8 mouse cellular contexts compared by ENCODE assay signal in the genomic region with DNA sequence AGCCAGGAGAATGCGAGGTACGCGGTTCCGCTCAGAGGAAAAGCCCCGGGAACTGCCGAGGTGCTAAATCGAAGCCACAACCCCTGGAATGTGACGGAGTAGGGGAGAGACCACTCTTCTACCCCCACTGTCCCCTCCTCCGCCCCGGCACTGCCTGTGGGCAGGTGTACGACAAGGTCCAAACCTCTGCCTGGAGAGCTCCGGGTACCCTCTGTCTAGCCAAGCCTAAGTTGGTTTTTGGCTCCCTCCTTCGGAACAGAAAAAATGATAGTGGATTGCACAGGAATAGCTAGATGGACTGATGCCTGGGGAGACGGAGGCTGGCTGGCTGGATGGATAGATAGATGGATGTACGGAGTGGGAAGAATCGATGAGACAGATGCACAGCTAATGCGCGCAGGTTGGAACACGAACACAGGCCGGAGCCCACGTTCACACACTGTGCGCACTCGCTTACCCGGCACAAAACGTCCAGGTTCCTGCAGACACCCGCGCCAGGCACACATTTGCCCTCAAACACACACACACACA. TPM values are rescaled to one million over a fixed set of nuclear protein-coding genes. Genes with fewer than 3 reads are reported as not detected.
A peak's percentile ranks its signal among the peaks of the same experiment; 100 is the strongest.
DNase-seq lines count a peak whose midpoint lies in the region; ATAC-seq and TF ChIP-seq lines count a peak whose summit lies in the region.

No protein-coding gene starts in this region.

- H3K9me3 ChIP-seq in forebrain, embryonic 15.5 days: no peaks in the 10 kb centered on the region
- no peaks in the 10 kb centered on the region for H3K9me3 ChIP-seq in hindbrain, embryonic 13.5 days
- H3K9me3 ChIP-seq in lung, embryonic 14.5 days (ENCODE audit: low read depth, low read length): no peaks in the 10 kb centered on the region

- peak overlapping the region; percentile 88 for H3K4me3 ChIP-seq in gastrocnemius, adult 2 months
- H3K4me3 ChIP-seq in forebrain, embryonic 15.5 days: peak overlapping the region; percentile 68
- H3K4me3 ChIP-seq in hindbrain, embryonic 13.5 days: peak overlapping the region; percentile 69
- H3K4me3 ChIP-seq in lung, embryonic 14.5 days (ENCODE audit: low read depth, low read length): peak overlapping the region; percentile 55
- no peak overlapping the region for H3K4me3 ChIP-seq in thymus, adult 2 months (ENCODE audit: control insufficient read depth, insufficient read depth, low read length)

- H3K27me3 ChIP-seq in forebrain, embryonic 15.5 days: no peaks in the 10 kb centered on the region
- H3K27me3 ChIP-seq in hindbrain, embryonic 13.5 days: no peaks in the 10 kb centered on the region
- H3K27me3 ChIP-seq in lung, embryonic 14.5 days (ENCODE audit: insufficient read depth, low read length): 0 out of 2 replicates have a peak, but pooled peaks cover 3% of the 10 kb centered on the region
- no peaks in the 10 kb centered on the region; the same call in 1 of the 2 replicates for H3K27me3 ChIP-seq in thymus, adult 2 months (ENCODE audit: control insufficient read depth, insufficient read depth, low read length)

- peak; percentile 24; the same call in 1 of the 2 replicates for TF ChIP-seq CTCF in gastrocnemius, adult 2 months (IDR thresholded peaks at IDR 0.05)
- TF ChIP-seq CTCF in lung, embryonic 14.5 days (IDR thresholded peaks at IDR 0.05; ENCODE audit: low read depth): peak; percentile 62
- no peak for TF ChIP-seq CTCF in thymus, adult 2 months (IDR thresholded peaks at IDR 0.05; ENCODE audit: borderline replicate concordance, control insufficient read depth, extremely low read depth, insufficient read depth, low read length, poor library complexity)

- WGBS in forebrain, embryonic 15.5 days: 0% methylated on average over 27 of the region's 27 CpGs
- under 1% methylated on average over 27 of the region's 27 CpGs for WGBS in hindbrain, embryonic 13.5 days
- under 1% methylated on average over 27 of the region's 27 CpGs for WGBS in lung, embryonic 14.5 days
- 7% methylated on average over 27 of the region's 27 CpGs for WGBS in thymus, adult 2 months

- peak; percentile 31 for DNase-seq in gastrocnemius, adult 2 months
- DNase-seq in gastrocnemius, postnatal 14 days: no peak
- peak; percentile 62 to 75 for DNase-seq in layer of hippocampus, postnatal 10 days (ENCODE audit: low spot score in 2 of 2)
- peak; percentile 78 for DNase-seq in lung, embryonic 14.5 days
- DNase-seq in ovary, postnatal 36 days (ENCODE audit: low spot score): peak; percentile 29
- no peak for DNase-seq in thymus, adult 2 months

- peak overlapping the region; percentile 63 for H3K27ac ChIP-seq in gastrocnemius, adult 2 months
- H3K27ac ChIP-seq in forebrain, embryonic 15.5 days (replicated peaks): peak overlapping the region; percentile 90
- peak overlapping the region; percentile 92 for H3K27ac ChIP-seq in hindbrain, embryonic 13.5 days
- peak overlapping the region; percentile 30; the same call in 1 of the 2 replicates for H3K27ac ChIP-seq in lung, embryonic 14.5 days (ENCODE audit: low read depth)
- H3K27ac ChIP-seq in thymus, adult 2 months (ENCODE audit: control insufficient read depth, insufficient read depth, low read length): no peak overlapping the region

- ATAC-seq in forebrain, embryonic 15.5 days (replicated peaks): peak; percentile 24
- peak; percentile 49 for ATAC-seq in hindbrain, embryonic 13.5 days (ENCODE audit: low FRiP score)
- no peak for ATAC-seq in lung, embryonic 14.5 days (ENCODE audit: insufficient read depth)

- TF ChIP-seq POLR2A in thymus, adult 2 months (IDR thresholded peaks at IDR 0.05; ENCODE audit: control insufficient read depth, extremely low read depth, insufficient read depth, low read length, poor library complexity): no peak

- H3K36me3 ChIP-seq in forebrain, embryonic 15.5 days: no peaks in the 10 kb centered on the region
- no peaks in the 10 kb centered on the region for H3K36me3 ChIP-seq in hindbrain, embryonic 13.5 days
- H3K36me3 ChIP-seq in lung, embryonic 14.5 days (ENCODE audit: insufficient read depth): peaks cover 5% of the 10 kb centered on the region; the same call in 1 of the 2 replicates
- no peaks in the 10 kb centered on the region for H3K36me3 ChIP-seq in thymus, adult 2 months (ENCODE audit: control insufficient read depth, insufficient read depth, low read length)

- H3K4me1 ChIP-seq in forebrain, embryonic 15.5 days: peaks cover 52% of the 10 kb centered on the region
- peaks cover 59% of the 10 kb centered on the region for H3K4me1 ChIP-seq in hindbrain, embryonic 13.5 days (replicated peaks)
- no peaks in the 10 kb centered on the region for H3K4me1 ChIP-seq in lung, embryonic 14.5 days (ENCODE audit: insufficient read depth)
- H3K4me1 ChIP-seq in thymus, adult 2 months (replicated peaks; ENCODE audit: control insufficient read depth, insufficient read depth, low read length): no peaks in the 10 kb centered on the region

- intact Hi-C loops in gastrocnemius, adult 2 months (cut with DNase I): loop anchor here (2.0 to 10.0 kb wide), 2 partner anchors 51 to 319 kb away; no protein-coding TSS in a partner anchor
- intact Hi-C loops in gastrocnemius, postnatal 14 days (cut with DNase I; ENCODE audit: low total_unique reads): no loop called here

- peak overlapping the region; percentile 85 for H3K4me2 ChIP-seq in forebrain, embryonic 15.5 days (replicated peaks)
- peak overlapping the region; percentile 73 for H3K4me2 ChIP-seq in hindbrain, embryonic 13.5 days
- H3K4me2 ChIP-seq in lung, embryonic 14.5 days: peak overlapping the region; percentile 94

- peak overlapping the region; percentile 75 for H3K9ac ChIP-seq in forebrain, embryonic 15.5 days (replicated peaks)
- H3K9ac ChIP-seq in hindbrain, embryonic 13.5 days: peak overlapping the region; percentile 82
- peak overlapping the region; percentile 48 for H3K9ac ChIP-seq in lung, embryonic 14.5 days

RNA-seq across cellular contexts. Expression of gene Epha4, which starts 1.4 kb away (rescaled TPM):
- 1 to 10 TPM; 1.4 to 3.0 TPM for total RNA-seq in gastrocnemius, adult 2 months (2021)
- total RNA-seq in gastrocnemius, postnatal 14 days (2021): 1 to 10 TPM; 3.1 to 4.5 TPM
- polyA plus RNA-seq in forebrain, embryonic 15.5 days (2015; fragmentation: Nextera tagmentation; extraction: Ambion mirVana): 93.3 and 95.7 TPM in 2 replicates
- polyA plus RNA-seq in hindbrain, embryonic 13.5 days (2015; fragmentation: Nextera tagmentation; extraction: Ambion mirVana): 37.3 and 39.1 TPM in 2 replicates
- 100 to 1,000 TPM; 303 to 317 TPM for total RNA-seq in layer of hippocampus, postnatal 10 days (2021)
- polyA plus RNA-seq in lung, embryonic 14.5 days (2014; fragmentation: Nextera tagmentation; extraction: Ambion mirVana): 18.0 and 21.9 TPM in 2 replicates
- 1.7 and 3.9 TPM in 2 replicates for polyA plus RNA-seq in thymus, adult 2 months (2012; rRNA removed)

Comparison
In these comparisons a context has a peak if more than half of its experiments do, and no peak if none do; other contexts are left out.
1. DNase-seq: peak in gastrocnemius, adult 2 months (single experiment), layer of hippocampus, postnatal 10 days (2 of 2), lung, embryonic 14.5 days (single experiment) and ovary, postnatal 36 days (single experiment); none in gastrocnemius, postnatal 14 days (single experiment) and thymus, adult 2 months (single experiment).
2. Peak in every context shown above with its lines, with median percentiles within 50 percentile points of each other: H3K4me2 ChIP-seq and H3K9ac ChIP-seq.